Mouse (Mus musculus) spleen, adult 12 weeks (tissue): ENCODE results near the gene Nim1k.
A peak's percentile ranks its signal among the peaks of the same experiment; 100 is the strongest.

Source experiments
- DNase-seq: peaks from one replicate; pipeline ENCODE4 v3.0.0; 2022; ENCODE audit warnings: low spot score

Nim1k gene

GRCm38 (mm10) chr13:119755681-119756471 is at the start of gene Nim1k:
Gene Nim1k (minus strand): TSS chr13:119755882.
- peak; percentile 6 for DNase-seq

DNA sequence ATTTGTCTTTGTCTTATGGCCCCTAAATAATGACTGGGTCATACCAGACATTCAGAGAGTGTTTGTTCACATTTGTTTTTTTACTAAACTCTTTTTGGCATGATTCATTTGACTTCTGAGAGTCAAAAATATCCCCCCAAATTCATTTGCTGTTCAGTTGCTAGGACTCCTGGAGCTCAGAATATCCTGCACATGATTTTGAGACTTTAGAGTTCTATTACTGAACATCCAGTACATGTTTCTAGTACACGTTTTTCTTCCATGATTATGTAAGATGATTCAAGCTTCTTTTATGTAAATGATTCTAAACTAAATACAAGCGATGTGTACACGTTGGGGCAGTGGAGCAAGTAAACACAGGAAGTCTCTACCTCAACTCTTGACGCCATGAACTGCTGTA is 42.0 kb upstream of the Nim1k start:
- DNase-seq: no peak

DNA sequence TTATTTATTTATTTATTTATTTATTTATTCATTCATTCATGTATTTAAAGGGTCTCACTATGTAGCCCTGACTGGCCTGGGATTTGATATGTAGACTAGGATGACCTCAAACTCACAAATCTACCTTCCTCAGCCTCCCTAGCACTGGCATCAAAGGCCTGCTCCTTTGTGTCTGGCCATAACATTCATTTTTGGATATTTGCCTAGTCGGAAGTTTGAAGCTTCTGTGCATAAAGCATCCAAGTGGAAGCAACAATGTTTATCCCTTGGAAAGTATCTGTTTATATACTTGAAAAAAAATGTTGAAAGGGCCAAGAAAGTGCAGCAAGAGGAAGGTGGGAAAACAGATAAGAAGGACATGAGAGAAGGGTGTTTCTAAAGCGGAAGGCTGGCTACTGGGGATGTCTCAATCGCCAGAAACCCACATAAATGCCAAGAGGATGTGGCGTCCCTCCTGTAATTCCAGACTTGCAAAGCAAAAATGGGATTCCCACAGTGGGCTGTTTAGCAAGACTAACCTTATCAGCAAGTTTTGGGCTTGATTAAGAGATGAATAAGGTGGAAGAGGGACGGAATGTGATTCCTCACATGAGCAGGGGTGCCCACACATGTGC is 37.2 kb upstream of the Nim1k start:
- DNase-seq: no peak

GRCm38 (mm10) chr13:119791580-119792135 is 36.0 kb upstream of the Nim1k start:
- DNase-seq: no peak

GRCm38 (mm10) chr13:119790761-119791579 is 35.3 kb upstream of the Nim1k start, which contains the start of gene Zfp131:
Gene Zfp131 (minus strand): TSS chr13:119790889.
- peak; percentile 82 for DNase-seq

- peak; percentile 28 for DNase-seq
Measured at GRCm38 (mm10) chr13:119789851-119790717, 34.4 kb upstream of the Nim1k start.

DNA sequence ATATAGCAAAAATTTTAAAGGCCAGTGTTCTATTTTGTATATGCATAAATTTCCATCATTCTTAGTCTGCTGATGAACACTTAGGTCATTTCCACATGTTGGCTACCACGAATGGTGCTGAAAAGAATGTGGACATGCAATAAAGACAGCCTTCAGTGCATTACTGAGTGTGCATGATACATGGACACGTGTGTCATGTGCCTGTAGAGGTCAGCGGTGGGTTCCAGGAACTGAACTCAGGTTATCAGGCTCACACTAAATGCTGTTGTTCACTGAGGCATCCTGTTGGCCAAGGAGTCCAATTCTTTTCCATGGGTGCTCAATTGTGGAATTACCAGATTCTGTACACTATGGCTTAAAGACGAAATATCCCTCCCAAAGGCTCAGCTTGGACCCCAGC is 27.9 kb upstream of the Nim1k start:
- no peak for DNase-seq

DNA sequence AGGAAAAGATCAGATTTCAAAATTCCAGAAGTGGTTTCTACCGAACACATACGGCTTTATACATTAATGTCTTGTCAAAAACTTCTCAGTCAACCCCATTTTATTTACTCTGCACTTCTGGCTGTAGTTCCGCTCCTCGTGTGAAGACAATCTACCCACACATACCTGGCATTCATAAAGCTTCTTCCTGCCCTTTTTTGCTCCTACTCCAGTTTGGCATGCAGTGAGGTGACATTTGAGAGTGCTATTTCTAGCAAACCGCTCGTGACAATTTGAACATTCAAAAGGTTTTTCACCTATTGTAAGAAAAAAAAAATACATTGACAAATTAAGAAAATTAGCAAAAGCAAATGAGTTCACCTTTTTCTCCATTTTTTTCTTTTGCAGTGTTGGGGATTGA is 12.9 kb upstream of the Nim1k start:
- DNase-seq: no peak

DNA sequence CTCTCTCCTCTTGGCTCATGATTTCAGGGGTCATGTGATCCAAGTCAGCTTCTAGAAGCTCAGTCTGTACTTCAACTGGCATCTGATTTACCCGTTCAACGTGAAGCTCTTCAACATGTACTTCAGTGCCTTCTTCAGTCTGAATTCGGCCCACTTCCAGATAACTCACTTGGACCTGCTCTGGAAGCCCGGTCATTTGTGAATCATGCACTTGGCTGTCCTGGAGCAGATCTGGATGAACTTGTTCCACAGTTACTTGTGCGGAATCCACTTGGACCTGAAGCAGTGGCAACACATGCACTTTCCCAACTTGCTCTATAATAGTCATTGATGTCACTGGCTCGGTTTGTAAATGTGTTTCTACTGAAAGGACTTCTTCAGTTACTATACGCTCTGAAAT is 10.8 kb upstream of the Nim1k start:
- no peak for DNase-seq

DNA sequence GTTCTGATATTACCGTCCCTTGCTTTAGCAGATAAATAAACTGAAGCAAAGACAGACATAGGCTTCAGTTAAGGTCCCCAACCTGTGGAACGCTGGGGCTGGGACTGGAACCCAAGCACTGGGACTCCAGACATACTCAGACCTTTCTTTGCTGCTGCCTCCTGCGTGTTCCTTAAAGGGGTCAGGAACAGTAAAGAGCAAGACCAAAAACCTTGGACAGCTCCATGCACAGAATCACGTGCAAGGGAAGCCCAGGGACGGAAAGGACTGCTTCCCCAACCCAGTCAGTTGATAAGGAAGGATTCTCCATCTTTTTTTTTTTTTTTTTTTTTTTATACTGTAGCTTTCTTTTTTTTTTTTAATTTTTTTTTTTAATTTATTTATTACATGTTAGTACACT is 1.1 kb upstream of the Nim1k start:
- no peak for DNase-seq

GRCm38 (mm10) chr13:119755141-119755547 is 538 bp downstream of the Nim1k start:
- no peak for DNase-seq

DNA sequence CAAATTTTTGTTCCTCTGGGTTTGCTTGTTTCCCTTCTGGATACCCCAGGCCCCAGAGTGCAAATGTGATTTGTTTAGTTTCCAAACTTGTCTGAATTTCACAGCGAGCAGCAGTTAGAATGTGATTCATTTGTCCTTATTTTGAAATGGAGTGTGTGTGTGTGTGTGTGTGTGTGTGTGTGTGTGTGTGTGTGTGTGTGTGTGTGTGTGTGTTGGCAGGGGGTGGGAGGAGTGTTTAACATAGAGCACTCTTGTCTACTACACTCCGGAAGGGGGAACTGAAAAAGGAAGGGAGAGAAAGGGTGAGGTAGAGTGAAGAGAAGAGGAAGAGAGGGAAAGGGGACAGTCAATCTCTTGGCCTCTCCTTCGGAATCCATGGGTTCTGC is 1.1 kb downstream of the Nim1k start:
- DNase-seq: no peak

DNA sequence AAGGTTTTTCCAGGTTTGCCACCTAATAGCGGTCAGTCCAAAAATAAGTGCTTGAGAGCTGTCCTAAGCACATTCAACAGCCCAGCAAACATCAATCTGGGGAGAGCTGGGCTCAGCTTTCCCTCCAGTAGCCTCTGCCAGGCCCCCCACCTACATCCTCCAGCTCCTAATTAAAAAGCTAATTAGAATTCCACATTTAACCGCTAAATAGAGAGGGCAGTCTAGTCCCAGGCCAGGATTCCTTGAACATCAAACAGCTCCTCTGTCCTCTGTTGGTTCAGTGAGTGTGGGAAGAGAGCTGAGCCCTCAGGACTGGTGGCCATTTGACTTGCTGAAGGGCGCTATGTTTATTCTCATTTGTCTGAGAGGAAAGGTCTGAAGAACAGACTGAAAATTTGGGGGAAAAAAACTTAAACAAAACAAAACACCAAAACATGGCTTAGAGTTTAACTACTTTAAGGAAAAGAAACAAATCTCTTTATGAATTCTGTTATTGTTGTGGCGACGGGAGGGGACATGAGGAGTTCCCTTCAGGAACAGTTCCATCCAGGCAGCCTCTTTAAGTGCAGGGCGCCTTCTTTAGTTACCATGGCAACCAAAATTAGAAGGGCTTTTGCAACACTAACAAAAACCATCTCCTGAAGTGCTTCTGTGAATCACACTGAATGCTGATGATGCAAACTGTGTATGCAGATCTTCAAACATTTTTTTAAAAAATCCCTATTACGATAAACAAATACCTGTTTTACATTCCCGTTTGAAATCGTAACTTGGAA is 1.6 kb downstream of the Nim1k start:
- DNase-seq: no peak

GRCm38 (mm10) chr13:119746930-119747329 is 8.8 kb downstream of the Nim1k start:
- DNase-seq: no peak

- DNase-seq: no peak
Measured at GRCm38 (mm10) chr13:119743470-119743869, 12.2 kb downstream of the Nim1k start.

DNA sequence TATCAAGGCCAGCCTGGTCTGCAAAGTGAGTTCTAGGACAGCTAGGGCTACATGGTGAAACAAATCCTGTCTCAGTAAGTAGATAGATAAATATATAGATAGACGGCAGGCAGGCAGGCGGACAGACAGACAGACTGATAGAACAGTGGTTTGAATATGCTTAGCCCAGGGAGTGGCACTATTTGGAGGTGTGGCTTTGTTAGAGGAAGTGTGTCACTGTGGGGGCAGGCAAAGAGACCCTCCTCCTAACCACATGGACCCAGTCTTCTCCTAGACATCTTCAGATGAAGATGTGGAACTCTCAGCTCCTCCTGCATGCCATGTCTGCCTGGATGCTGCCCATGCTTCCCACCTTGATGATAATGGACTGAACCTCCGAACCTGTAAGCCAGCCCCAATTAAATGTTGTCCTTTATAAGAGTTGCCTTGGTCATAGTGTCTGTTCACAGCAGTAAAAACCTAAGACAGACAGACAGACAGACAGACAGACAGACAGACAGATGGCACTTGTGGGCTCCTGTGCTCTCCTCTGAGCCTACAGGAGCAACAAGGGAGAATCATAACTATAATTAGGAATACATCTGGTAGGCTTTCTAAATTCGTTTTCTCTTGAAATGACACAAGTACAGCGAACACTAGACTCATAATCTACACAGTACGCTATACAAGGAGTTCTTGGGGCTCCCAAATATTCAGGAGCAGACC is 12.8 kb downstream of the Nim1k start:
- DNase-seq: no peak

DNA sequence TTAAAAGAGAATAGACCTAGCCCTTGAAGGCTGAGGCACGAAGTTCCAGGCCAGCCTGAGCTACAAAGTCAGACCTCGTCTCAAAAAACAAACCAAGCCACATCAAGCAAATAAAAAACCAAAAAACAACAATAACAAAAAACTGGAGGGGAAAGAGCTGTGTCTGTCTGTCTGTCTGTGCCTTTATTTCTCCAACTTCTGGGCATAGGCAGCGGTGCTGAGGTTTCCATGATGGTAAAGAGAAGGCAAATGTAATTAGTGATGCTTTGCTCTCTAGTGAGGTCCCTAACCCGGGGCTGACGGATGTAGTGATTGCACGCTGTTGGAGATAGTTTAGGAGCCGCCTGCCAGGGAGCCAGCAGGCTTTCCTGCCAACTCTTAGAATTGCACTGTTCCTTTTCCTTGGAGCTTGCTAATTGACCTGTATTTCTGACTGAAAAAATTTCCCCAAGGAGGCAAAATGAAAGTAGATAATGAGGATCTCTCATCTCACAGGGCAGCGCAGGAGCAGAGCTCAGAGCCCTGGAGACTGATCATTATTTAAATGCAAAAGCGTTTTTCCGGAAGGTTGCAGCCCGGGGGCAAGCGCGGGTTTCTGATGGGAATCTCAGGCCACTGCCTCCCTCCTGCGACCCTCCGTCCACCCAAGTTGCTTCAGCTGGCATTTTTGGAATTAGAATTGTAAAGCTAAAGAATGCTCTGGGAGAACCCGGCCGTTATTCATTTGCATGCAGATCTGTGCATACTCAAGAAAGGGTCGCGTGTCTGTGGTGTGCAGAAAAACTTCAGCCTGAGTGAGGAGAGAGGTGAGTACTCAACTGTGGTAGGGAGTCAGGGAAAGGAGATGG is 14.1 kb downstream of the Nim1k start:
- no peak for DNase-seq

GRCm38 (mm10) chr13:119731448-119731847 is 24.2 kb downstream of the Nim1k start:
- DNase-seq: no peak

DNA sequence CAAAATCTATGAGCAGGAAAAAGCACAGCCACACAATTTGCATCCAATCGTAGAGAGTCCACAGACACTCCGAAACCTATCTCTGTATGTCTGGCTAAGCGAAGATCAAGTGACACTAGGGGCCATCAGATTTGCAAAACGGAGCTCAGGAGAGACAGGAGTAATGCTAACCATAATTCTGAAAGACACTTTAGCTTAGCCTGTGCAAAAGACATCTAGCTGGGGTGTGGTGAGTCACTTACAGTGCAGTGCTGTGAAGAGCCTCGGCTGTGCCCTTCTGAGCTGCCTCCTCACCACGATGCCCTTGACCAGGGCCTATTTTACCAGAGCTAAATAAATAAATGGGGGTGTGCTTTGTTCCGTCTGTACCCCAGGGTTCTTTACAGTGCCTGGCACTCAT is 26.3 kb downstream of the Nim1k start:
- no peak for DNase-seq
